ENCODE assay signal across 46 mouse cellular contexts in genomic region chr16:32790056-32790455, GRCm38 (mm10). TPM values are rescaled to one million over a fixed set of nuclear protein-coding genes. Genes with fewer than 3 reads are reported as not detected.
"Had no signal": no experiment of that assay in that cellular context is flagged by ENCODE, and none has a peak within 500 bp of the region (broad histone marks: within the 10 kb centered on the region; RNA-seq: fewer than 3 reads in every experiment).

No protein-coding gene starts in this region.

- H3K27ac ChIP-seq: left cerebral cortex, adult 2 months; limb, embryonic 10.5 days; limb, embryonic 12.5 days; limb, embryonic 13.5 days; limb, embryonic 15.5 days; liver, embryonic 12.5 days; liver, embryonic 13.5 days; liver, embryonic 14.5 days; liver, embryonic 15.5 days; lung, embryonic 15.5 days; macrophage; midbrain, embryonic 10.5 days; midbrain, embryonic 12.5 days; midbrain, embryonic 13.5 days; midbrain, embryonic 15.5 days; neural tube, embryonic 12.5 days had no signal

- H3K4me1 ChIP-seq: limb, embryonic 10.5 days; limb, embryonic 12.5 days; limb, embryonic 13.5 days; limb, embryonic 15.5 days; liver, embryonic 12.5 days; liver, embryonic 13.5 days; liver, embryonic 15.5 days; lung, embryonic 15.5 days; midbrain, embryonic 10.5 days; midbrain, embryonic 12.5 days; midbrain, embryonic 13.5 days; midbrain, embryonic 15.5 days; neural tube, embryonic 12.5 days had no signal

- H3K4me3 ChIP-seq: left cerebral cortex, adult 2 months; limb, embryonic 10.5 days; limb, embryonic 12.5 days; limb, embryonic 13.5 days; limb, embryonic 15.5 days; liver, embryonic 12.5 days; liver, embryonic 13.5 days; liver, embryonic 15.5 days; lung, embryonic 15.5 days; megakaryocyte, embryonic 14.5 days; midbrain, embryonic 10.5 days; midbrain, embryonic 12.5 days; midbrain, embryonic 13.5 days; midbrain, embryonic 15.5 days; myocyte; neural tube, embryonic 12.5 days had no signal

- H3K4me2 ChIP-seq: limb, embryonic 12.5 days; limb, embryonic 13.5 days; limb, embryonic 15.5 days; liver, embryonic 11.5 days; liver, embryonic 12.5 days; liver, embryonic 13.5 days; liver, embryonic 15.5 days; lung, embryonic 14.5 days; lung, embryonic 15.5 days; midbrain, embryonic 11.5 days; midbrain, embryonic 12.5 days; midbrain, embryonic 13.5 days; midbrain, embryonic 15.5 days; neural tube, embryonic 12.5 days had no signal

- ATAC-seq: liver, embryonic 12.5 days; liver, postnatal 0 days; midbrain, embryonic 13.5 days; midbrain, embryonic 15.5 days; midbrain, embryonic 16.5 days had no signal

- DNase-seq: left cerebral cortex, postnatal 4 days; liver, embryonic 13.5 days; liver, postnatal 0 days; lung, adult 18-20 months; lung, adult 2 months; lung, embryonic 14.5 days; lung, postnatal 10 days; lung, postnatal 14 days; lung, postnatal 36 days; lung, postnatal 4 days; midbrain, embryonic 14.5 days had no signal

- H3K27me3 ChIP-seq: limb, embryonic 12.5 days; limb, embryonic 13.5 days; limb, embryonic 15.5 days; lung, embryonic 15.5 days; midbrain, embryonic 12.5 days; midbrain, embryonic 13.5 days; midbrain, embryonic 15.5 days; neural tube, embryonic 12.5 days had no signal

- H3K36me3 ChIP-seq: limb, embryonic 10.5 days; limb, embryonic 12.5 days; limb, embryonic 13.5 days; limb, embryonic 15.5 days; liver, embryonic 12.5 days; liver, embryonic 13.5 days; liver, embryonic 15.5 days; lung, embryonic 15.5 days; midbrain, embryonic 10.5 days; midbrain, embryonic 12.5 days; midbrain, embryonic 13.5 days; midbrain, embryonic 15.5 days; neural tube, embryonic 12.5 days had no signal

- H3K9me3 ChIP-seq: limb, embryonic 10.5 days; limb, embryonic 12.5 days; limb, embryonic 15.5 days; liver, embryonic 13.5 days; liver, embryonic 15.5 days; lung, embryonic 15.5 days; midbrain, embryonic 10.5 days; midbrain, embryonic 12.5 days; midbrain, embryonic 13.5 days; midbrain, embryonic 15.5 days had no signal

- H3K9ac ChIP-seq: limb, embryonic 12.5 days; limb, embryonic 13.5 days; limb, embryonic 15.5 days; liver, embryonic 12.5 days; liver, embryonic 13.5 days; liver, embryonic 14.5 days; liver, embryonic 15.5 days; liver, postnatal 0 days; lung, embryonic 14.5 days; lung, embryonic 15.5 days; midbrain, embryonic 12.5 days; midbrain, embryonic 13.5 days; midbrain, embryonic 15.5 days; neural tube, embryonic 12.5 days had no signal

RNA-seq across cellular contexts. Expression of gene Muc20, which starts 7.2 kb away (rescaled TPM):
- total RNA-seq: left cerebral cortex, adult 2 months; left cerebral cortex, adult 8-10 months; left cerebral cortex, postnatal 10 days; left cerebral cortex, postnatal 14 days; left cerebral cortex, postnatal 25 days; left cerebral cortex, postnatal 36 days; left cerebral cortex, postnatal 4 days; liver, adult 2 months; megakaryocyte progenitor cell, adult 5-6 weeks; megakaryocyte-erythroid progenitor cell, adult 5-6 weeks; monocyte, adult 5-6 weeks had no signal
- polyA plus RNA-seq: limb, embryonic 10.5 days; limb, embryonic 11.5 days; limb, embryonic 12.5 days; limb, embryonic 13.5 days; limb, embryonic 15.5 days; liver, adult 2 months; liver, embryonic 11.5 days; liver, embryonic 12.5 days; liver, embryonic 16.5 days; liver, postnatal 0 days; lung, embryonic 14.5 days; macrophage; midbrain, embryonic 10.5 days; midbrain, embryonic 11.5 days; midbrain, embryonic 12.5 days; midbrain, embryonic 13.5 days; midbrain, embryonic 14.5 days; midbrain, embryonic 15.5 days; midbrain, embryonic 16.5 days; midbrain, postnatal 0 days; neural tube, embryonic 11.5 days; neural tube, embryonic 12.5 days had no signal

RNA-seq across cellular contexts. Expression of gene Smbd1, which starts 20.2 kb away (rescaled TPM):
- total RNA-seq: left cerebral cortex, adult 2 months; left cerebral cortex, adult 8-10 months; left cerebral cortex, postnatal 10 days; left cerebral cortex, postnatal 14 days; left cerebral cortex, postnatal 25 days; left cerebral cortex, postnatal 36 days; left cerebral cortex, postnatal 4 days; liver, adult 2 months; megakaryocyte progenitor cell, adult 5-6 weeks; megakaryocyte, adult 5-6 weeks; megakaryocyte-erythroid progenitor cell, adult 5-6 weeks; midbrain, postnatal 0 days; monocyte, adult 5-6 weeks had no signal
- polyA plus RNA-seq: limb, embryonic 10.5 days; limb, embryonic 11.5 days; limb, embryonic 12.5 days; limb, embryonic 13.5 days; limb, embryonic 14.5 days; limb, embryonic 15.5 days; liver, adult 2 months; liver, embryonic 11.5 days; liver, embryonic 12.5 days; liver, embryonic 13.5 days; liver, embryonic 15.5 days; liver, embryonic 16.5 days; liver, postnatal 0 days; lung, embryonic 14.5 days; lung, embryonic 15.5 days; macrophage; midbrain, embryonic 10.5 days; midbrain, embryonic 11.5 days; midbrain, embryonic 12.5 days; midbrain, embryonic 13.5 days; midbrain, embryonic 14.5 days; midbrain, embryonic 15.5 days; midbrain, embryonic 16.5 days; midbrain, postnatal 0 days; myocyte; neural tube, embryonic 11.5 days; neural tube, embryonic 12.5 days had no signal

RNA-seq across cellular contexts. Expression of gene Muc4, which starts 54.4 kb away (rescaled TPM):
- total RNA-seq: left cerebral cortex, adult 2 months; left cerebral cortex, postnatal 10 days; left cerebral cortex, postnatal 14 days; left cerebral cortex, postnatal 25 days; left cerebral cortex, postnatal 36 days; left cerebral cortex, postnatal 4 days; megakaryocyte progenitor cell, adult 5-6 weeks; megakaryocyte, adult 5-6 weeks; megakaryocyte-erythroid progenitor cell, adult 5-6 weeks; midbrain, postnatal 0 days; monocyte, adult 5-6 weeks had no signal
- polyA plus RNA-seq: limb, embryonic 10.5 days; limb, embryonic 11.5 days; limb, embryonic 12.5 days; limb, embryonic 13.5 days; limb, embryonic 15.5 days; macrophage; midbrain, embryonic 13.5 days; midbrain, embryonic 15.5 days; midbrain, embryonic 16.5 days; midbrain, postnatal 0 days had no signal
